Mouse (Mus musculus): ENCODE results near the gene 0610030E20Rik.

The 0610030E20Rik gene

GRCm38 (mm10) chr6:72390795-72391521 lies 43.8 kb downstream of the 0610030E20Rik start:
- DNase-seq (ENCODE audit: low read depth, low spot score), result no peak

DNA sequence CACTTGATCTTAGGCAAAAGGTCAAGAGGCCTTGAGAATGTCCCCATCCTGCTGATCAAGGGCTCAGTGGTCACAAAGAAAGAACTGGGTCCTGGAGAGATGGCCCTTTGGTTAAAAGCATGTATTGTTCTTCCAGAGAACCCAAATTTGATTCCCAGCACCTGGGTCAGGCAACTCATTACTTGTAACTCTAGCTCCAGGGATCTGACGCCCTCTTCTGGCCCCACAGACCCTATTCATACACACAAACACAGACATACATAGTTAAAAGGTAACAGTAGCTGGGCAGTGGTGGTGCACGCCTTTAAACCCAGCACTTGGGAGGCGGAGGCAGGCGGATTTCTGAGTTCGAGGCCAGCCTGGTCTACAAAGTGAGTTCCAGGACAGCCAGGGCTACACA lies 45.2 kb downstream of the 0610030E20Rik start:
- DNase-seq (ENCODE audit: low read depth, low spot score), result no peak

- no peak for DNase-seq (ENCODE audit: low read depth, low spot score)
Observed at GRCm38 (mm10) chr6:72396837-72397251, 49.7 kb downstream of the 0610030E20Rik start.

GRCm38 (mm10) chr6:72399967-72400366 lies 52.9 kb downstream of the 0610030E20Rik start:
- DNase-seq (ENCODE audit: low read depth, low spot score), result no peak

DNA sequence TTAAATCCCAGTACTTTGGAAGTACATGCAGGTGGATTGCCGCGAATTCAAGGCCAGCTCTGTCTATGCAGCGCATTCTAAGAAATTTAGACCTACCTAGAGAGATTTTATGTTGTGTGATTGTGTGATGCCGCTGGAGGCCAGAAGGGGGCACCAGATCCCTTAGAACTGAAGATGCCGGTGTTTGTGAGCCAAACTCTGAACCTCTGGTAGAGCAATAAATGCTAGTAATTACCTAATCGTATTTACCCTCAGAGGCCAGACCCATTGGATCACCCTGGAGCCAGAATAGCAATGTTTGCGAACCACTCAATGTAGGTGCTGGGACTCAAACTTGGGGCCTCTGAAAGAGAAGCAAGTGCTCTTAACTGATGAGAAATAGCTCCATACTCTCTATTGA lies 54.8 kb downstream of the 0610030E20Rik start:
- peak; percentile 33 for DNase-seq (ENCODE audit: low read depth, low spot score)

All from retina, adult 2 months (tissue).